Mouse (Mus musculus): Measurements from ENCODE around the gene Ppp1ca. TPM values are rescaled to one million over a fixed set of nuclear protein-coding genes. Genes with fewer than 3 reads are reported as not detected.

Ppp1ca gene
- total RNA-seq, 4 experiments from 2014 or later: 371 to 396 (median 387) TPM

- no peak for DNase-seq
Measured at GRCm38 (mm10) chr19:4214771-4215450, 23.0 kb downstream of the Ppp1ca start.

- DNase-seq: no peak
Measured at GRCm38 (mm10) chr19:4215451-4215840, 23.6 kb downstream of the Ppp1ca start.

- DNase-seq: no peak
Measured at GRCm38 (mm10) chr19:4216041-4216685, 24.3 kb downstream of the Ppp1ca start.

GRCm38 (mm10) chr19:4217140-4217539 lies 25.3 kb downstream of the Ppp1ca start:
- no peak for DNase-seq

- no peak for DNase-seq
Measured at GRCm38 (mm10) chr19:4217855-4218254, 26.0 kb downstream of the Ppp1ca start.

GRCm38 (mm10) chr19:4218293-4218692 lies 26.4 kb downstream of the Ppp1ca start:
- DNase-seq: no peak

- DNase-seq: no peak
Measured at GRCm38 (mm10) chr19:4218784-4219183, 26.9 kb downstream of the Ppp1ca start.

- DNase-seq: no peak
Measured at GRCm38 (mm10) chr19:4219943-4220342, 28.1 kb downstream of the Ppp1ca start.

- no peak for DNase-seq
Measured at GRCm38 (mm10) chr19:4220416-4220815, 28.6 kb downstream of the Ppp1ca start.

- DNase-seq: no peak
Measured at GRCm38 (mm10) chr19:4220957-4221743, 29.3 kb downstream of the Ppp1ca start.

GRCm38 (mm10) chr19:4222165-4222564 lies 30.3 kb downstream of the Ppp1ca start:
- no peak for DNase-seq

- no peak for DNase-seq
Measured at GRCm38 (mm10) chr19:4226779-4227178, 34.9 kb downstream of the Ppp1ca start.

- DNase-seq: no peak
Measured at GRCm38 (mm10) chr19:4227446-4227845, 35.6 kb downstream of the Ppp1ca start.

- no peak for DNase-seq
Measured at GRCm38 (mm10) chr19:4227894-4228678, 36.2 kb downstream of the Ppp1ca start.

- no peak for DNase-seq
Measured at GRCm38 (mm10) chr19:4228891-4229290, 37.0 kb downstream of the Ppp1ca start.

GRCm38 (mm10) chr19:4229451-4230076 lies 37.7 kb downstream of the Ppp1ca start:
- no peak for DNase-seq

GRCm38 (mm10) chr19:4230415-4230814 lies 38.5 kb downstream of the Ppp1ca start:
- DNase-seq: no peak

GRCm38 (mm10) chr19:4231253-4232185 lies 39.7 kb downstream of the Ppp1ca start, which contains the start of gene Pold4:
Pold4 (plus strand) TSS chr19:4231899.
- peak; percentile 97 for DNase-seq

- no peak for DNase-seq
Measured at GRCm38 (mm10) chr19:4232186-4232572, 40.3 kb downstream of the Ppp1ca start.

- DNase-seq: no peak
Measured at GRCm38 (mm10) chr19:4232651-4233050, 40.8 kb downstream of the Ppp1ca start.

GRCm38 (mm10) chr19:4234548-4234947 lies 42.7 kb downstream of the Ppp1ca start:
- DNase-seq: no peak
